Mouse (Mus musculus) kidney, adult 8-10 months (tissue): ENCODE data around the gene Pnldc1.
"Not testable (repeated sequence)": the region's sequence is repeated elsewhere in the genome, so short reads cannot be mapped to it uniquely, and the experiment has no call there.

Experiments
- DNase-seq, 2 experiments: peaks; one replicate each; pipeline ENCODE4 v3.0.0; 2022

Gene Pnldc1

DNA sequence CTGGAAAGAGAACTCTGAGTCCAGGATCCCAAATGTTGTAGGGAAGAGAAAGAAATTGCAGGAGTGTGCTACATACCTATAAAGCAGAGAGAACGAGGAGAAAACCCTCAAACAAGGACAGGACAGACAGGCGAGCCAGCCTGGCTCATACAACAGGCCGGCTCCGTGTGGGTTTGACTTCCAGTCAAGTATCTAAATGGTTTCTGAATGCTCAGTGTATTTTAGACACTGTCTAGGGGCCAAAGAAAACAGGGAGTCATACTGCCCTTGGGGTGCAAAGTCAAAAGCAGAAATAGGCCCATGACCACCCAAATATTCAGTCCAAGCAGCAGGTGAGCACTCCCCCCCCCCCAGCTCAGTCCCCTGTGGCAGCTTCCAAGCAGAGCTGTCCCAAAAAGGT lies 4.2 kb downstream of the Pnldc1 start:
- no peak for DNase-seq

- DNase-seq, result no peak
These were observed 5.7 kb downstream of the Pnldc1 start for GRCm38 (mm10) chr17:12904349-12904748.

- DNase-seq, result no peak
These were observed 6.4 kb downstream of the Pnldc1 start for GRCm38 (mm10) chr17:12903372-12904333.

- DNase-seq, result no peak
These were observed 7.7 kb downstream of the Pnldc1 start for GRCm38 (mm10) chr17:12902291-12902690.

GRCm38 (mm10) chr17:12898607-12899006 lies 11.4 kb downstream of the Pnldc1 start:
- DNase-seq, result not testable (repeated sequence)

DNA sequence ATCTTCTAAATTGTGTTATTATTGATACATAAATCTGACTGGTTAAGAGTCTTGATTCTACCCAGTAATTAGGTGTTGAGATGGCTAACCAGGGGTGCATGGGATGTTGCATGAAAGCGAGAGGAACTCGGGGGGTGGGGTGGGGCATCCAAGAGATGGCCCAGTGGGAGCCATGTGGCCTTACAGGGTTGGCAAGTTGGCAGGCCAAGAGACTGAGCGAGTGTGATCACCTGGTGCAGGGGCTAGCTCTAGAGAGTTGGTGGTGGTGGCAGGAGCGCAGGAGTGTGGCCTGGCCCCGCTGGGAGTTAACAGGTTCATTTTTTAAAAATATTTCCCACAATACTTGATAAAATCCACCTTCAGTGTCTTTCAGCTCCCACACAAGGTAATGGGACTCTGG lies 12.4 kb downstream of the Pnldc1 start:
- DNase-seq, result no peak

DNA sequence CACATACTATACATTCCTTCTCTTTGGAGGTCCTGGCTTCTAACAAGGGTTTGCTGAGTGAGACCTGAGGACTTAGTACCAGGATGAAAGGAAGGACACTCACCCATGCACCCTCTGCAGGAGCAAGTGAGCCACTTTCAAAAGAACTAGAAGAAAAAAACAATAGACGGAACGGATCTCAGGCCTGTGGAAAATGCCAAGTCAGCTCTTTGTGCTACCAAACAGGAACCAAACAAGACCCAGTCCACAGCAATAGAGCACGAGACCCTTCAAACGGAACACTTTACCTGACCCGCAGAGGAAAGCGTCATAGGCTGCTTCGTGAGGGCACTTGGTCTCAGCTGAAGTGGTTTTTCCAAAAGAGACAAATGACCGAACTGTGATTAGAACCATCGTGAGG lies 18.0 kb downstream of the Pnldc1 start:
- no peak for DNase-seq

- DNase-seq, result no peak
These were observed 19.0 kb downstream of the Pnldc1 start for GRCm38 (mm10) chr17:12891054-12891453.

GRCm38 (mm10) chr17:12887021-12887775 lies 22.8 kb downstream of the Pnldc1 start:
- DNase-seq, result no peak

DNA sequence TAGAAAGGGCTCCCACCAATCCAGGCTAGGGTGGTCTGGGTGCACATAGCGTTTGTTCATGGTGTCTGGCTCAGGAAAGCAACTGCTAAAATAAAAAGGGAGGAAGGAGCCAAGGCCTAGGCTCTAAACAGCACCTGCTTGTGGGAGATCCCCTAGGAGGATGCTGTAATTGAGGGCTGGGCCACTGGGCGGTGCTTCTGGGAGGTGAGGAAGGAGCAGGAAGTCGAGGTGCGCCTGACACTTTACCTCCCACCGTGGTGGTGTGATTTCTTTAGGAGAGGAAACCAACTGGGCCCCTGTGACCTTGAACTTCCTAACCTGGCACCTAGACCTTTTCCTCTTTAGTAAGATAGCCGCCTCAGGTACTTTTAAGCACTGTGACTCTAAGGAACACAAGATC lies 23.4 kb downstream of the Pnldc1 start:
- no peak for DNase-seq

DNA sequence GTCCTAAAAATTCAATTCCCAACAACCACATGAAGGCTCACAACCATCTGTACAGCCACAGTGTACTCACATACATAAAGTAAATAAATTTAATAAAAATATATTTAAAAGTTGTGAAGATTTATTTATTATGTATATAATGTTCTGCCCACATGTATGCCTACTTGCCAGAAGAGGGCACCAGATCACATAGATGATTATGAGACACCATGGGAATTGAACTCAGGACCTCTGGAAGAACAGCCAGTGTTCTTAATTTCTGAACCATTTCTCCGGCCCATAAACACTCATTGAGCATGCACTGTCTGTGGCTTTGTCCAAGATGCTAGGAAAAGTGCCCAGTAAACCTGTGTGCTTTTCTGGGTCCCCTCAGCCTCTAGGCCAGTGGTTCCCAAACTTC lies 28.8 kb downstream of the Pnldc1 start:
- no peak for DNase-seq

DNA sequence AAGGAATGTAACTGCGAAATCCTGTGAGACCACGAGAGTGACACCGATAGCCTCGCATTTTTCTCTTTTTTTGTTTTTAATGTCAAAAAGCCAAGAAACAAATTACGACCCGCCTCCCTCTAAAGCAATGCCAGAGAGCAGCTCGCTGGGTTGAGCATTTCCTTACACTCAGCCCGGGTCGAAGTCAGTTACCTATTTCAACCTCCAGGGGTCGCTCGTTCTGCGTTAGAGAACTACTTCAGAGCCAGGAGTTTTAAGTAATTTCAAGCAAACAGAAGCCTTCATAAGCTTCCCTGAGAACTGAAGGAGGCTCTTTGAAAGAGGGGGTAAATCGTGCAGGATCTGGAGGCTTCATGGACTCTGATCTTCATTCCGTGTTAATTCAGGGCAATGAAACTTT lies 29.9 kb downstream of the Pnldc1 start:
- DNase-seq, result peak; percentile 77 to 91

DNA sequence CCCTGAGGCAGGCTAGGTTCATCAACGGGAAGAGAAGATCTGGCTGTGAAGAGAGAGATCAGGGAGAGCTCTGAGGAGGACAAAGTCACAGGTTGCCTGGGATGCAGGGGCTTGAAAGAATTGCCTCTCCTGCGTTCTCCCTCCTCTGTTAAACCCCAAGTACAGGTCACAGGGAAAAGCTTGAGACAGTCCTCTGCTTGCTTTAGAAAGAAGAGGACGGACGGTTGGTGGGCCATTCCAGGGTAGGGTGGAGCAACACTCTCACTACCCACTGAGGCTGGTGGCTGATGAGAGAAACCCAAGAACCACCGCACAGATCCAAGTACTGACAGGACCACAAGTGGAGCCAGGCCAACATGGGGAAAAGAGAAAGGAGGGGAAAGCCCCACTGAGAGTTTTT lies 34.3 kb downstream of the Pnldc1 start, which contains the start of gene Mrgprh:
TSS of gene Mrgprh (plus strand) at position 301 of the 400 bp plus-strand sequence.
- DNase-seq, result no peak

- no peak for DNase-seq
These were observed 37.6 kb downstream of the Pnldc1 start for GRCm38 (mm10) chr17:12872275-12873028.

DNA sequence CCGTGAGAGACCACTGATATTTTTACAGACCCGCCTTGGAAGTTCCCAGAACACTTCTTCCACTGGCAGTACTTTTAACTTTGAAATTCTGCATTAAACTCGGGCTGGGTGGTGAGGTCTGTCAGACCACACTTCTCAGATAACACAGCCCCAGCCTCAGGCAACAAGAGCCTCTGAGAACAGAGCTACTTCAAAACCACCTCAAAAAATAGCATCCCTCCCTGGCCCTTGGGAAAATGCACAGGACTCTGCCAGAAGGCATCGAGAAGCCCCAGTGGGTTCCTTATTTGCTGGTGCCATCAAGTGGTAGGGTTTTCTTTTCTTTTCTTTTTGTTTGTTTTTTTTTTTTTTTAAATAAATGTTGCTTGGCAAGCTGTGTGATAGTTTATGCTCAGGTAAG lies 41.4 kb downstream of the Pnldc1 start:
- no peak for DNase-seq

DNA sequence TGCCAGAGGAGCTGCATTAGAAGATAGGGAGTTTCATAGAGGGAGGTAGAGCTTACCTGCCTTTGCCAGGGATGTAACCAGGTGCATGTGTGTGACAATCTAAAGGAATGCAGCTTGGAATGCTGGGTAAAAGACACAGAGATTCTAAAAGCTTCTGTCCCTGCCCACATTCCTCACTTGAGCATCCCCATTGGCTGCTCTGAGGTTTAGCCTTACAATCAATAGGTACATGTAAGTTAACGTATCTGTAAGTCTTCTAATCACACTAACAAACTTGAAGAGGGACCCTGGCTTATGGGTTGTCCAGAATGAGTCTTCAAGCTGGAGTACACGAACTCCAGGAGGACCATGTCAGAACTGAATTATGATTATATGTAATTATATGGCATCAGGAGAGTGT lies 42.0 kb downstream of the Pnldc1 start, which contains the start of gene Mas1:
TSS of gene Mas1 (minus strand) at position 101 of the 400 bp plus-strand sequence.
- DNase-seq, result no peak

DNA sequence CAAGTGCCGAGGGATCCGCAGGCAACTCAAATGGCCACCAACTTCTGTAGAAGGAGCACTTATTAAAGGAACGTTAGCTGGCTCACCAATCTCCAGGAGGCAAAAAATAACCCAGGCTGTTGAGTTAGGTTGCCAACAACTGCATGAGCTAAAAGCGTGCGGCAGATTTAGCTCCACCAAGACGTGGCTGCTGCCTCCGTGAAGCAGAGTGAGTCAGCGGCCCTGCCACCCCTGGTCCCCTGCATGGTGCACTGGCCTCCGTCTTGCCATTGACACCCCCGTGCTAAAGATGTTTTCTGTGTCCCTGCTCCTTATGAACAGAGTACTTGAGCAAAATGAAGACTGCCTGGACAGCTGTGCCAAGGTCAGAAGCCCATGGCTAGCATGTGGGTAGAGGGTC lies 43.2 kb downstream of the Pnldc1 start:
- DNase-seq, result no peak

GRCm38 (mm10) chr17:12865407-12865806 lies 44.6 kb downstream of the Pnldc1 start:
- no peak for DNase-seq

- no peak for DNase-seq
These were observed 45.9 kb downstream of the Pnldc1 start for GRCm38 (mm10) chr17:12864111-12864510.

DNA sequence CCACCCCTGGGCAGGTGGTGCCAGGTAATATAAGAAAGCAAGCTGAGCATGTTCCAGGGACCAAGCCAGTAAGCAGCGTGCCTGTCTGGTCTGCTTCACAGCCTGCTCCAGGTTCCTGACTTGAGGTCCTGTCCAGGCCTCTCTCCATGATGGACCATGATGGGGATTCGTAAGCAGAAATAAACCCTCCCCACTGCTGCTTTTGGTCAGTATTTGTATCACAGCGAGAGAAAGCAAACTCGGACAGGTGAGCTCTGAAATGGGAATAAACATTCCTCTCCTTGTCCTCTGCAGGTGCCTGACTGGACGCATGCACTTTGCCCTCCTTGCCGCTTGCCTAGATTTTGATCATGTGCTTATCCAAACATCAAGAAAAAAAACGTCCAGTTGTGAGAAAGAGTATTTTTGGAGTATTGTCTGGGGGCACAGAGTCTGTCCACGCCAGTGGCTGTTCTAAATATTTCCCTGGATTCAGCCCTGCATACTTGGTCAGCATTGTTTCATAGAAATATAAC lies 51.0 kb downstream of the Pnldc1 start:
- DNase-seq, result peak; percentile 54 to 60

- DNase-seq, result no peak
These were observed 52.0 kb downstream of the Pnldc1 start for GRCm38 (mm10) chr17:12858072-12858471.

- no peak for DNase-seq
These were observed 52.6 kb downstream of the Pnldc1 start for GRCm38 (mm10) chr17:12857395-12857794.

DNA sequence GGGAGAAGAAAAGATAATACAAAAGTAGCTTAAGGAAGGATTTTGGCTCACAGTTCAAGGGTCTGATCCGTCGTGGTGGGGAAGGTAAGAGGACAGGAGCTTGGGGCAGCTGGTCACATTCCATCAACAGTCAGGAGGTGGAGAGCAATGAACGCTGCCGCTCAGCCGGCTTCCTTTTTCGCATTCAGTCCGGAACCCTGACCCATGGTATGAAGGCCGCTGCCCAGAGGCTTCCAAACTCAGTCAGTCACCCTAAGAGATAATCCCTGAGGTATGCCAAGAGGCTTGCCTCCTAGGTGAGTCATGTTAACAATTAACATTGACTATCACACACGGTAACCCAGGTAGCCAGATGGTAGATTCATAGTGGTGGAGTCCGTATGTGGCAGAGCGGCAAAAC lies 55.6 kb downstream of the Pnldc1 start:
- peak in 1 of 2 experiments; percentile 55 for DNase-seq
